Mouse (Mus musculus) gastrocnemius, postnatal 4 days (tissue): ENCODE results near the gene Efhb. TPM values are rescaled to one million over a fixed set of nuclear protein-coding genes. Genes with fewer than 3 reads are reported as not detected.

Experiments
- DNase-seq, 2 experiments: peaks; one replicate each; pipeline ENCODE4 v3.0.0; 2021 to 2022; ENCODE audit warnings: low spot score in 2 of 2, mixed read lengths in 2 of 2
- long read RNA-seq, 2 experiments: library from polyadenylated mRNA; stranded (forward); transcript quantifications; one replicate each; pipeline ENCODE4 v2.0.0; 2021
- total RNA-seq, 2 experiments: library from RNA; stranded (reverse); gene quantifications; 2 replicates each; pipeline ENCODE4 v1.2.3; 2021

Efhb gene
- under 1 TPM; 0.70 to 0.78 TPM for total RNA-seq
- long read RNA-seq, experiment 1 = 0 reads
- long read RNA-seq, experiment 2 = 0 reads

DNA sequence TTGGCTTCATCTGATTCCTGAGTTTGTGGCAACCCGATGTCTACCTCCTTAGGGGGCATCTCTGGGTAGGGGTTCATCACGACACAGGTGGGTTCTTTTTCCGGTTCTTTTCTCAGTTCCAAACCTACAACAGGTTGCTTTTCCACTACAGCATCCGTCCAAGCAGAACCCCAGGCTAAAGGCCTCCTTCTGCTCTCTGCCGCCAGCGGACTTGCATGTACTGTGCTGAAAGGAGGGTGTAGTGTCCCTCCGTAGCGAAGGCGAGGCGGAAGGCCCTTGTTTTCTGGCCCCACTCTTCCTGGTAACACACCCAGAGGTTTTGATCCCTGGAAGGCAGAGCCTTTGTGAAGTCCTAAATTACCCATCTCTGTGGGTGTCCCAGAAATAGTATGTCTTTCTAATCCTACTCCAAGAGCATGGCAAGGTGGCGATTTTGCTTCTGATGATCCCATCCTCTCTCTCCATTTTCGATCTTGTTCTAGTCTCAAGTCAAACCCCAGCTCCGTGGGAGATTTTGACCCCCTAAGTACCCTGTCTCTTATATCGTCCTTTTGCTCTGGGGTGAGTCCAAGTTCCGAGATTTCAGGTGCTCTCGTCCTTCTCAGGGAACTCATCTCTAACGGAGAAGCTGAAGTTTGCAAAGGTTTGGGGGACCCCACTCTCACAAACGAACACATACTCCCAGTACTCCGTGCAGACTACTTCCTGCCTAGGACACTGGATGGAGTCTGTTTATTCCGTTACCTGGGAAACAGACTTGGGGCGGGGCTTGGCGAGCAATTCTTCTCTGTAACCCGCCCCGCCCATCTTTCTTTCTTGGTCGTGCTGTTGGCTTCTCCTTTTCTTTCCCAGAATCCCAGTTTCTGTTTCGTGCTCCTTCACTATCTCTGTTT lies at the start of gene Efhb:
Gene Efhb, minus strand, starts transcription at position 719 of the 893 bp plus-strand sequence.
- peak; percentile 66 to 90 for DNase-seq

GRCm38 (mm10) chr17:53512311-53512951 lies 49.3 kb upstream of the Efhb start:
- DNase-seq = peak in 1 of 2 experiments; percentile 17

GRCm38 (mm10) chr17:53502966-53503365 lies 39.8 kb upstream of the Efhb start:
- DNase-seq = no peak

DNA sequence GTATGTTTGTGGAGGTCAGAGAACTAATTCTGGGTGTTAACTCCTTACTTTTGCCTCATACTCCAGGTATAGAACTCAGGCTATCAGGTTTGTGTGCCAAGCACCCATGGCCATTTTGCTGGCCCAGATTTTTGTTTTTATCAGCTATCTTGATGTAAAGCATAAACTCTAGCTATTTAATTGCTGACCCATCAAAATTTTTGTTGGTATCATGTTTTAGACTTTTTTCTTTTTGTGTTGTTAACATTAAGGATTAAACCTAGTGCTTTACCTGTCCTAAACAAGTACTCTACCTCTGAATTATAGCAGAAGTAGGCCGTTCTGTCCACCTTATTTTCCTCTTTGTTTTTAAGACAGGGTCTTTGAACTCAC lies 25.9 kb upstream of the Efhb start:
- DNase-seq = no peak

DNA sequence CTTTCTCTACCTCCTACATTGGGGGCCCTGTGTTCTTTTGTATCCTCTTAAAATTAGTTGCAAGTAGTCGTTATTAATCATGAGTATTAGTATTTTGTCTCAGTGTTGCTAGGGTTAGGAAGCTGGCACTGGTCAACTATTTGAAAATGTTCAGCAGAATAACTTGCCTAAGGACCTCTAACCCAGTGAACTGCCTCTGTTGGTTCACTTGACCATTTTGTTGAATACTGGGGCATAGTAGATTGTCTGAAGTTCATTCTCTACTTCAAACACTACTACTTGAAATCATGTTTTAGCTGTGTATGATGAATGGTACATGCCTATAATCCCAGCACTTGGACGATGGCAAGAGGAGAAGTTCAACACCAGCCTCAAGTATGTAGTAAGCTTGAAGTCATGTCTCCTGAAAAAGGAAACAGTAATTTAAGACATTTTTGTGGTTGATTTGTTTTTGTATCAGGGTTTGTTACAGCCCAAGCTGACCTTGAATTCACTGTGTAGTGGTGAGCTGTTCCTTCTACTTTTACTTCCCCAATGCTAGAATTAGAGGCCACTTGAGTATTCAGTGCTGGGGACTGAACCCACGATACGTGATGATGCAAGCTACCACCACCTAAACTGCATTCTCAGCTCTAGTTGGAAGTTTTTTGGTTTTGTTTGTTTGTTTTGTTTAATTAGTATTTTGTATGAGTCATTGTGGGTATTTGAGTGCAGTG lies 25.3 kb upstream of the Efhb start:
- DNase-seq = no peak

- no peak for DNase-seq
These were observed 17.3 kb upstream of the Efhb start for GRCm38 (mm10) chr17:53480433-53480832.

DNA sequence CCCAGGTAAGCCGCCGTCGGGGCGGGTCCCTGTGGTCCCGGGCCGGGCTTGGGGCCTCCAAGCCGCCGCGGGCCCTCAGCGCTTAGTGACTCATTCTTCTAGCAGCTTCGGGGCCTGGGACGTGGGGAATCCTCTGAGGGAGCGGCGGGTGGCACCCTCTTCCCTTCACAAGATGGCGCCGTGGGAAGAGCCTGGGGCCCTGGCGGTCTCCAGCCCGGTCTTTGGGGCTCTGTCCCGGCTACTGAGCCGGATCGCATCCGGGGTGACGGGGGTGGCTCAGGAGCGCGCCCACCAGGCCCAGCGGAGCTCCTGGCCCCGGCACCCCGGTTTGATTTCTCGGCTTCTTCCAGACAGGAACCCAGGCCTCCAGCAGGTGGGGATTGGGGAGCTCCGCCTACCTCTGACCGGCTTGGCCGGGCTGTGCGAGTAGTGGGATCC lies 16.5 kb upstream of the Efhb start:
- peak; percentile 33 to 60 for DNase-seq

GRCm38 (mm10) chr17:53478858-53479603 lies 15.9 kb upstream of the Efhb start, which contains the start of gene Rab5a:
Gene Rab5a (plus strand): TSS chr17:53479234.
- DNase-seq = peak; percentile 99 to 100

GRCm38 (mm10) chr17:53478066-53478857 lies 15.1 kb upstream of the Efhb start:
- no peak for DNase-seq

DNA sequence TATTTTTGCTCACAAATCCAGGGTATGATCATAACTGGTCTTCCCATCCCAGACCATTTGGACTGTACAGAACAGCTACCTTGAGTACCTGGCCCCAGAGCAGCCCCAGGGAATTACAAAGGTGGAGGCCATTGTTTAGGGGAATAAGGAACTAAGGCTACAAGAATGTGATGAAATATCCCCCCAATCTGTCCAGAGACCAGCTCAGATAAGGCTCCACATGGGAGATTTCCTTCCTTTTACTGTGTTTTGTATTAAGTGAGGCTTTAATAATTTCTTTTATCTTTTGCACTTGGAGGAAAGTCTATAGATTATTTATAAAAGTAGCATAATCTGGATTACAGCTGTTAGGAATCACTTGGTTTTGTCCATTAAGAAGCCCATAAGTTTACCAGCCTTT lies 5.6 kb upstream of the Efhb start:
- DNase-seq = no peak

GRCm38 (mm10) chr17:53465569-53465968 lies 2.4 kb upstream of the Efhb start:
- DNase-seq = no peak

GRCm38 (mm10) chr17:53463496-53463840 lies 347 bp upstream of the Efhb start:
- no peak for DNase-seq

- DNase-seq = no peak
These were observed 6.4 kb downstream of the Efhb start for GRCm38 (mm10) chr17:53456742-53457141.

- DNase-seq = no peak
These were observed 7.0 kb downstream of the Efhb start for GRCm38 (mm10) chr17:53456152-53456551.

GRCm38 (mm10) chr17:53402689-53403306 lies 60.3 kb downstream of the Efhb start:
- peak in 1 of 2 experiments; percentile 21 for DNase-seq

GRCm38 (mm10) chr17:53393201-53393600 lies 69.9 kb downstream of the Efhb start:
- no peak for DNase-seq

DNA sequence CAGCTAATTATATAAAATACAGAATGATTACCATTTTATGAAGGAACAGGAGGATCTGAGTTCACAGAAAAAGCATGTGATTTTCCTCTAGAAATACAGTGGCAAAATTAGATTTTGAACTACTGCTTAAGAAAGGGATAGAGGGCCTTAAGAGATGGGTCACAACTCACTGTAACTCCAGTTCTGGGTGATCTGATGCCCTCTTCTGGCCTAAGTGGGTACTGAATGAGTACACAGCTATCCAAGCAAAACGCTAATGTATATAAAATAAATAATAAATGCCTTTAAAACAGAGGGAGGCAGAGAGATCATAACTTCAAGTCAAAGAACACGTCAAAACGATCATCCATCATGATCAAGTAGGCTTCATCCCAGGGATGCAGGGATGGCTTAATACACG lies 73.6 kb downstream of the Efhb start:
- peak in 1 of 2 experiments; percentile 14 for DNase-seq

- DNase-seq = no peak
These were observed 75.3 kb downstream of the Efhb start for GRCm38 (mm10) chr17:53387581-53388473.

DNA sequence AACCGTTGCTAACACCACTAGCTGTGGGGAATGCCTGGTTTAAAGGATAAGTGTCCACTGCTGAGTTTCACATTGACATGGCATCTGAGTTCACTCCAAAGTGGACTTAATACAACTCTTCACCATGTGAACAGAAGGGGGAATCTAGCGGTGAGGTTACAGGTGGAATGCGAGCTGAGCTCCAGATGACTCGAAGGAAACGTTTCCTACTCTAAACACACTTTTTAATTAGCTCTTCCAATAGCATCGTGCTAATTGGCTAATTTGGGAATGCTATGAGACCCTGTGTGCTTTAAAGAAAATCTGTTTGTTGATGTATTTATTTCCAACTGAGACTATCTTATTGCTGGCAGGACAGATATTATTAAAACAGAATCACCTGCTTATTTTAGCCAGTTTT lies 76.3 kb downstream of the Efhb start:
- DNase-seq = no peak
